Mouse (Mus musculus) testis, adult 2 months (tissue): Measurements from ENCODE around the gene Pard3b. TPM values are rescaled to one million over a fixed set of nuclear protein-coding genes. Genes with fewer than 3 reads are reported as not detected.

Source experiments
- H3K27ac ChIP-seq: fragments of 200-500 bp; 2 replicates; pipeline ENCODE4 v1.5.1; 2012; ENCODE audit warnings: low read depth, low read length; ENCODE audit not compliant: control insufficient read depth, insufficient read depth
- H3K27me3 ChIP-seq: fragments of 200-500 bp; 2 replicates; pipeline ENCODE4 v1.6.1; 2012; ENCODE audit warnings: mild to moderate bottlenecking, low read length, moderate library complexity; ENCODE audit not compliant: control insufficient read depth, insufficient read depth
- H3K36me3 ChIP-seq: fragments of 200-500 bp; 2 replicates; pipeline ENCODE4 v1.6.1; 2012; ENCODE audit warnings: mild to moderate bottlenecking, low read length; ENCODE audit not compliant: control insufficient read depth, insufficient read depth
- H3K4me1 ChIP-seq: fragments of 200-500 bp; 2 replicates; pipeline ENCODE4 v1.6.1; 2012; ENCODE audit warnings: low read length; ENCODE audit not compliant: control insufficient read depth, insufficient read depth
- H3K4me3 ChIP-seq: fragments of 200-500 bp; 2 replicates; pipeline ENCODE4 v1.5.1; 2012; ENCODE audit warnings: low read depth, mild to moderate bottlenecking, low read length, moderate library complexity, mixed read lengths; ENCODE audit not compliant: control insufficient read depth
- CTCF ChIP-seq: fragments of 200-500 bp; IDR thresholded peaks from 2 replicates; pipeline ENCODE4 v1.5.1; 2012; ENCODE audit warnings: low read depth, mild to moderate bottlenecking, inconsistent platforms, low read length, moderate library complexity; ENCODE audit not compliant: control insufficient read depth, insufficient read depth, insufficient replicate concordance
- POLR2A ChIP-seq: fragments of 200-500 bp; IDR thresholded peaks from 2 replicates; pipeline ENCODE4 v1.6.1; 2012; ENCODE audit warnings: low read depth, mild to moderate bottlenecking, inconsistent platforms, low read length, moderate library complexity; ENCODE audit not compliant: control insufficient read depth
- polyA plus RNA-seq: library from polyadenylated mRNA; depleted of rRNA; stranded (reverse); fragments of >200 nt; gene quantifications from 2 replicates; pipeline ENCODE4 v1.2.3, GENCODE M21; 2012

The Pard3b gene
- polyA plus RNA-seq, 1 experiment, result 1.3 TPM

GRCm38 (mm10) chr1:61933574-61933973 lies 294.9 kb downstream of the Pard3b start:
- H3K4me3 ChIP-seq, result no peak overlapping the region
- TF ChIP-seq POLR2A, result no peak
- no peak for TF ChIP-seq CTCF
- H3K27ac ChIP-seq, result no peak overlapping the region
- H3K27me3 ChIP-seq, result no peaks in the 10 kb centered on the region
- no peaks in the 10 kb centered on the region for H3K4me1 ChIP-seq
- H3K36me3 ChIP-seq, result no peaks in the 10 kb centered on the region

DNA sequence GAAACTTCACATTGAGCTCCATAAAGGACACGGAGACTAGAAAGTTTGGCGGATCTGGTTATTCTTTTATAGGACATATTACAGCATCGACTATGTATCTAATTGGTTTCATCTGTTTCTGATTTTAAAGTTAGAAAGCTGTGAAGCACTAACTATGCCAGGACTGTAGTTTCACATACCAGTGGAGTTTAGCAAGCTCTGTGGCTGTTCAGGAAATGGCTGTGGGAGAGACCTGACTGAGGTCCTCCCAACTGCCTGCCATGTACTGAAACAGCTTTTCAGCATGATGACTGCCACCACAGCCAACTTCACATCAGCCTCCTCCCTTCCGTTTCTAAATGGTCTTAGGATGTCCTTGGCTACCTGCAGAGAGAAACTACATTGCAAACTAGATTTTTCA lies 296.1 kb downstream of the Pard3b start:
- H3K4me1 ChIP-seq, result no peaks in the 10 kb centered on the region
- no peak overlapping the region for H3K4me3 ChIP-seq
- H3K27ac ChIP-seq, result no peak overlapping the region
- H3K27me3 ChIP-seq, result no peaks in the 10 kb centered on the region
- no peak for TF ChIP-seq POLR2A
- TF ChIP-seq CTCF, result no peak
- no peaks in the 10 kb centered on the region for H3K36me3 ChIP-seq

DNA sequence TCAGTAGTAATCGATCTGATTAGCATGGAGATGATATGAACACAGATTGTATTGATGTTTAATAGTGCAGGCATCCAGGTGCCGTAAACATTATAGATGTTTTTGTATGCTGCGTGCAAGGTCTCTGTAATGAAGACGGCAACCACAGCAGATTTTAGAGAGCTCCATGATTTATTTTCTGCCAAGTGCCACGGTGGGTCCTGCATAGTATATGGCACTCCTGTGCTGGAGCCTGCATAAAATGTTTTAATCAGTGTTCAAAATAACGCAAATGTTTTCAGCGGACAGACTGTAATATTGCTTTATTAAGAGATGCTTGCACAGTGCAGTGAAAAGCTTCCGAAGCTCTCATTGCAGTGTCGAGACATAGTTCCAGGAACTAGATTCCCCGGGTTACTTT lies 301.3 kb downstream of the Pard3b start:
- no peaks in the 10 kb centered on the region for H3K4me1 ChIP-seq
- no peak overlapping the region for H3K27ac ChIP-seq
- H3K27me3 ChIP-seq, result no peaks in the 10 kb centered on the region
- H3K36me3 ChIP-seq, result no peaks in the 10 kb centered on the region
- TF ChIP-seq POLR2A, result no peak
- no peak for TF ChIP-seq CTCF
- no peak overlapping the region for H3K4me3 ChIP-seq

DNA sequence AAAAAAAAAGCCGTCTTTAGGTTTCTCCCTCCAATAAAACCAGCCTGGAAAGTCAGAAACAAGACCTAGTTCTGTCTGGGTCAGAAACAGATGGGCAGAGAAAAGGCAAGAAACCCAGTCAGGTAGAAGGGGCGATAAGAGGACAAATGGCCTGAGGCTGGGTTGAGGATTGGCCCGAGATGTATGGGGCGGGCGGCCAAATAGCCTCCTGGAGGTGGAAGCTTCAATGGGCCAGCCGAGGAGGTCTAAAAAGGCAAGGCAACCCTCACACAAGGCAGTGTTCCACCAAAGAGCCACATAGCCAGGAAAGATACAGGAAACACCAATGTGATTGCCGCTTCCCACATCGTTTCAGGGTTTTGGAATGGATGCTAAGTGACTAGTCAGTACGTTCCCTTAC lies 322.9 kb downstream of the Pard3b start:
- no peaks in the 10 kb centered on the region for H3K27me3 ChIP-seq
- H3K4me1 ChIP-seq, result no peaks in the 10 kb centered on the region
- TF ChIP-seq POLR2A (no peak), CTCF (no peak)
- no peaks in the 10 kb centered on the region for H3K36me3 ChIP-seq
- no peak overlapping the region for H3K4me3 ChIP-seq
- no peak overlapping the region for H3K27ac ChIP-seq

GRCm38 (mm10) chr1:61962571-61962970 lies 323.9 kb downstream of the Pard3b start:
- TF ChIP-seq CTCF (no peak), POLR2A (no peak)
- no peaks in the 10 kb centered on the region for H3K27me3 ChIP-seq
- H3K36me3 ChIP-seq, result no peaks in the 10 kb centered on the region
- H3K4me3 ChIP-seq, result no peak overlapping the region
- H3K27ac ChIP-seq, result no peak overlapping the region
- H3K4me1 ChIP-seq, result no peaks in the 10 kb centered on the region

GRCm38 (mm10) chr1:61967124-61967523 lies 328.5 kb downstream of the Pard3b start:
- Histone ChIP-seq H3K36me3 (no peaks in the 10 kb centered on the region), H3K27me3 (no peaks in the 10 kb centered on the region), H3K4me1 (no peaks in the 10 kb centered on the region), H3K4me3 (no peak overlapping the region), H3K27ac (no peak overlapping the region)
- TF ChIP-seq CTCF (no peak), POLR2A (no peak)

DNA sequence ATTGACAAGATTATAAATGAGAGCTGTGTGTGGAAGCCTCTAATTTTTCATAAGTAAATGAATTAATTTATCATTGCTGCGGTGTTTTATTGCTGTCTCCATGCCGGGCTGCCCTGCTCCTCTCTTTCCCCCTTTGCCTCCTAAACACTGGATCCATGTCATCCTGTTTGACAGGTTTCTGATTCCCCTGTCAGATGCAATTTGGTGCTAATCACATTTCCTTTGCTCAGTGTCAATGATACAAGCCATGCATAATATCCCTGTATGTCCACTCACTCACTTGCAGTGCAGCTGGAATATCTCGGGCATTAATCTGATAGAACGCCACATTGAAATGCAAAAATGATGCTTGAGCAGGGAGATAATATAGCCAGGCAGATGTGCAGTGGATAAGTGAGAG lies 329.2 kb downstream of the Pard3b start:
- no peaks in the 10 kb centered on the region for H3K4me1 ChIP-seq
- H3K27me3 ChIP-seq, result no peaks in the 10 kb centered on the region
- H3K36me3 ChIP-seq, result no peaks in the 10 kb centered on the region
- TF ChIP-seq CTCF (no peak), POLR2A (no peak)
- H3K27ac ChIP-seq, result no peak overlapping the region
- H3K4me3 ChIP-seq, result no peak overlapping the region

- Histone ChIP-seq H3K4me3 (no peak overlapping the region), H3K27ac (no peak overlapping the region), H3K4me1 (no peaks in the 10 kb centered on the region), H3K36me3 (no peaks in the 10 kb centered on the region), H3K27me3 (no peaks in the 10 kb centered on the region)
- TF ChIP-seq CTCF (no peak), POLR2A (no peak)
Observed at GRCm38 (mm10) chr1:61997711-61998110, 359.1 kb downstream of the Pard3b start.
